Comparison of ENCODE assay signal across 26 mouse cellular contexts in genomic region chr5:127499151-127499827, GRCm38 (mm10).
DNase-seq lines count a peak whose midpoint lies in the region; ATAC-seq and TF ChIP-seq lines count a peak whose summit lies in the region.
"Had no signal": no experiment of that assay in that cellular context is flagged by ENCODE, and none has a peak within 500 bp of the region (broad histone marks: within the 10 kb centered on the region; RNA-seq: fewer than 3 reads in every experiment).

No protein-coding gene starts in this region.

- no peak overlapping the region for H3K4me3 ChIP-seq in hindbrain, embryonic 14.5 days (replicated peaks; ENCODE audit: low read length)
- H3K4me3 ChIP-seq in hindbrain, embryonic 12.5 days = no peak overlapping the region
- no peak overlapping the region for H3K4me3 ChIP-seq in midbrain, embryonic 16.5 days (ENCODE audit: low read depth, low read length)
- H3K4me3 ChIP-seq in midbrain, embryonic 11.5 days (ENCODE audit: low read depth, low read length) = no peak overlapping the region
- no peak overlapping the region for H3K4me3 ChIP-seq in hindbrain, postnatal 0 days (ENCODE audit: low read length)
- H3K4me3 ChIP-seq: erythroblast, embryonic 14.5 days; heart, embryonic 13.5 days; intestine, embryonic 15.5 days; layer of hippocampus, adult 2 months; left cerebral cortex, adult 2 months; limb, embryonic 12.5 days; liver, embryonic 15.5 days; lung, embryonic 15.5 days had no signal

- no peak overlapping the region for H3K4me2 ChIP-seq in hindbrain, embryonic 14.5 days (replicated peaks)
- no peak overlapping the region for H3K4me2 ChIP-seq in hindbrain, embryonic 12.5 days (replicated peaks)
- H3K4me2 ChIP-seq in midbrain, embryonic 16.5 days (ENCODE audit: low read length) = no peak overlapping the region
- no peak overlapping the region for H3K4me2 ChIP-seq in midbrain, embryonic 11.5 days
- no peak overlapping the region for H3K4me2 ChIP-seq in hindbrain, postnatal 0 days (ENCODE audit: low read depth, low read length)
- H3K4me2 ChIP-seq: heart, embryonic 13.5 days; intestine, embryonic 15.5 days; limb, embryonic 12.5 days; liver, embryonic 15.5 days; lung, embryonic 15.5 days had no signal

- no peaks in the 10 kb centered on the region for H3K9me3 ChIP-seq in hindbrain, embryonic 14.5 days (ENCODE audit: control insufficient read depth, low read length)
- no peaks in the 10 kb centered on the region for H3K9me3 ChIP-seq in hindbrain, embryonic 12.5 days (replicated peaks)
- no peaks in the 10 kb centered on the region for H3K9me3 ChIP-seq in midbrain, embryonic 16.5 days (replicated peaks; ENCODE audit: control insufficient read depth, low read length, poor library complexity, severe bottlenecking)
- H3K9me3 ChIP-seq in midbrain, embryonic 11.5 days (ENCODE audit: control insufficient read depth, low read length) = no peaks in the 10 kb centered on the region
- H3K9me3 ChIP-seq in hindbrain, postnatal 0 days (ENCODE audit: low read length) = no peaks in the 10 kb centered on the region
- H3K9me3 ChIP-seq: intestine, embryonic 15.5 days; liver, embryonic 15.5 days; lung, embryonic 15.5 days had no signal

- peak; percentile 24; the same call in 1 of the 2 replicates for ATAC-seq in hindbrain, embryonic 14.5 days (ENCODE audit: low FRiP score)
- ATAC-seq in hindbrain, embryonic 12.5 days (ENCODE audit: low FRiP score) = no peak
- ATAC-seq in midbrain, embryonic 16.5 days = peak; percentile 32; the same call in 1 of the 2 replicates
- ATAC-seq in midbrain, embryonic 11.5 days (ENCODE audit: low FRiP score) = no peak
- ATAC-seq in hindbrain, postnatal 0 days = no peak
- ATAC-seq: CD4-positive, CD25-positive, alpha-beta regulatory T cell, adult 4 months; intestine, embryonic 15.5 days had no signal

- peak; percentile 62 for DNase-seq in hindbrain, embryonic 14.5 days (ENCODE audit: low spot score)
- no peak for DNase-seq in midbrain, embryonic 11.5 days (ENCODE audit: low spot score, missing footprints)
- peak; percentile 60 for DNase-seq in hindbrain, postnatal 0 days (ENCODE audit: low spot score)
- DNase-seq in thymus, adult 18-20 months = no peak
- no peak for DNase-seq in embryo, embryonic 11 days
- DNase-seq: adrenal gland, postnatal 14 days; cerebellum, adult 11-12 months; cerebellum, adult 9-11 months; gastrocnemius, postnatal 25 days; heart, adult 11 months; heart, postnatal 10 days; kidney, adult 2 months; kidney, postnatal 36 days; thymus, postnatal 4 days had no signal

- no peak overlapping the region for H3K27ac ChIP-seq in hindbrain, embryonic 14.5 days
- H3K27ac ChIP-seq in hindbrain, embryonic 12.5 days = no peak overlapping the region
- H3K27ac ChIP-seq in midbrain, embryonic 16.5 days (ENCODE audit: low read length) = no peak overlapping the region
- no peak overlapping the region for H3K27ac ChIP-seq in midbrain, embryonic 11.5 days (ENCODE audit: low read depth, low read length)
- H3K27ac ChIP-seq in hindbrain, postnatal 0 days = no peak overlapping the region
- H3K27ac ChIP-seq: heart, embryonic 13.5 days; intestine, embryonic 15.5 days; layer of hippocampus, adult 2 months; left cerebral cortex, adult 2 months; limb, embryonic 12.5 days; liver, embryonic 15.5 days; lung, embryonic 15.5 days; macrophage had no signal

- 36% methylated on average over 12 of the region's 12 CpGs for WGBS in hindbrain, embryonic 14.5 days
- WGBS in hindbrain, embryonic 12.5 days = 56% methylated on average over 12 of the region's 12 CpGs
- WGBS in midbrain, embryonic 16.5 days = 62% methylated on average over 12 of the region's 12 CpGs
- 84% methylated on average over 12 of the region's 12 CpGs for WGBS in midbrain, embryonic 11.5 days
- WGBS in hindbrain, postnatal 0 days = 25% methylated on average over 12 of the region's 12 CpGs

- no peaks in the 10 kb centered on the region for H3K27me3 ChIP-seq in hindbrain, embryonic 14.5 days (ENCODE audit: control insufficient read depth, insufficient read depth, low read length)
- H3K27me3 ChIP-seq in hindbrain, embryonic 12.5 days = no peaks in the 10 kb centered on the region
- H3K27me3 ChIP-seq in midbrain, embryonic 16.5 days (ENCODE audit: control insufficient read depth, insufficient read depth, low read depth, low read length) = no peaks in the 10 kb centered on the region
- H3K27me3 ChIP-seq in midbrain, embryonic 11.5 days (ENCODE audit: control insufficient read depth, insufficient read depth, low read length) = no peaks in the 10 kb centered on the region
- H3K27me3 ChIP-seq in hindbrain, postnatal 0 days (ENCODE audit: insufficient read depth, low read length) = no peaks in the 10 kb centered on the region
- H3K27me3 ChIP-seq: heart, embryonic 13.5 days; intestine, embryonic 15.5 days; limb, embryonic 12.5 days; liver, embryonic 15.5 days; lung, embryonic 15.5 days had no signal

- no peak overlapping the region for H3K9ac ChIP-seq in hindbrain, embryonic 14.5 days
- no peak overlapping the region for H3K9ac ChIP-seq in hindbrain, embryonic 12.5 days
- no peak overlapping the region for H3K9ac ChIP-seq in midbrain, embryonic 16.5 days (ENCODE audit: low read depth, low read length)
- H3K9ac ChIP-seq in midbrain, embryonic 11.5 days (ENCODE audit: low read length) = no peak overlapping the region
- no peak overlapping the region for H3K9ac ChIP-seq in hindbrain, postnatal 0 days (replicated peaks; ENCODE audit: low read length)
- H3K9ac ChIP-seq: heart, embryonic 13.5 days; intestine, embryonic 15.5 days; limb, embryonic 12.5 days; liver, embryonic 15.5 days; lung, embryonic 15.5 days had no signal

- no peak for TF ChIP-seq CTCF in hindbrain, postnatal 0 days (IDR thresholded peaks at IDR 0.05; ENCODE audit: low read depth)

- no peaks in the 10 kb centered on the region for H3K36me3 ChIP-seq in hindbrain, embryonic 14.5 days (replicated peaks; ENCODE audit: control insufficient read depth, insufficient read depth)
- H3K36me3 ChIP-seq in hindbrain, embryonic 12.5 days = no peaks in the 10 kb centered on the region
- no peaks in the 10 kb centered on the region for H3K36me3 ChIP-seq in midbrain, embryonic 16.5 days (ENCODE audit: control insufficient read depth, insufficient read depth, low read length)
- no peaks in the 10 kb centered on the region for H3K36me3 ChIP-seq in midbrain, embryonic 11.5 days (ENCODE audit: control insufficient read depth, insufficient read depth, low read length)
- no peaks in the 10 kb centered on the region for H3K36me3 ChIP-seq in hindbrain, postnatal 0 days (ENCODE audit: insufficient read depth, low read length)
- H3K36me3 ChIP-seq: heart, embryonic 13.5 days; intestine, embryonic 15.5 days; limb, embryonic 12.5 days; liver, embryonic 15.5 days; lung, embryonic 15.5 days had no signal

- H3K4me1 ChIP-seq in hindbrain, embryonic 14.5 days (replicated peaks; ENCODE audit: control insufficient read depth, insufficient read depth, low read length) = peaks cover 17% of the 10 kb centered on the region
- peaks cover 7% of the 10 kb centered on the region; the same call in 1 of the 2 replicates for H3K4me1 ChIP-seq in hindbrain, embryonic 12.5 days
- peaks cover 3% of the 10 kb centered on the region; the same call in 1 of the 2 replicates for H3K4me1 ChIP-seq in midbrain, embryonic 16.5 days (ENCODE audit: control insufficient read depth, insufficient read depth, low read length)
- no peaks in the 10 kb centered on the region for H3K4me1 ChIP-seq in midbrain, embryonic 11.5 days (ENCODE audit: control insufficient read depth, insufficient read depth, low read length)
- H3K4me1 ChIP-seq in hindbrain, postnatal 0 days (ENCODE audit: insufficient read depth, low read length) = no peaks in the 10 kb centered on the region
- H3K4me1 ChIP-seq: heart, embryonic 13.5 days; intestine, embryonic 15.5 days; limb, embryonic 12.5 days; liver, embryonic 15.5 days had no signal

Comparison
In these comparisons a context has a peak if more than half of its experiments do, and no peak if none do; other contexts are left out.
1. ATAC-seq: peak in hindbrain, embryonic 14.5 days (single experiment) and midbrain, embryonic 16.5 days (single experiment); none in hindbrain, embryonic 12.5 days (single experiment), midbrain, embryonic 11.5 days (single experiment) and hindbrain, postnatal 0 days (single experiment).
2. DNase-seq: peak in hindbrain, embryonic 14.5 days (single experiment) and hindbrain, postnatal 0 days (single experiment); none in midbrain, embryonic 11.5 days (single experiment), thymus, adult 18-20 months (0 of 2) and embryo, embryonic 11 days (single experiment).